Mouse (Mus musculus): ENCODE measurements around the gene Gm10642. TPM values are rescaled to one million over a fixed set of nuclear protein-coding genes. Genes with fewer than 3 reads are reported as not detected.
A peak's percentile ranks its signal among the peaks of the same experiment; 100 is the strongest.

The Gm10642 gene
- polyA plus RNA-seq, 1 experiment from 2014 or later, result 2.6 TPM

GRCm38 (mm10) chr9:70678682-70679131 is 22.7 kb downstream of the Gm10642 start, which contains the start of gene Adam10:
Gene Adam10, plus strand, starts transcription at chr9:70678997.
- H3K4me1 ChIP-seq (ENCODE audit: insufficient read depth), result peaks cover 15% of the 10 kb centered on the region
- WGBS (ENCODE audit: insufficient replicate concordance), result under 1% methylated on average over 37 of the region's 48 CpGs
- H3K4me2 ChIP-seq (ENCODE audit: low read depth, low read length), result peak within 1 kb of the TSS; percentile 88

GRCm38 (mm10) chr9:70679132-70680091 is 23.4 kb downstream of the Gm10642 start:
- no peaks in the 10 kb centered on the region for H3K36me3 ChIP-seq (replicated peaks; ENCODE audit: insufficient read depth, low read length)
- H3K4me1 ChIP-seq (ENCODE audit: insufficient read depth), result peaks cover 15% of the 10 kb centered on the region
- H3K9ac ChIP-seq (replicated peaks), result peak overlapping the region; percentile 97
- TF ChIP-seq CTCF (IDR thresholded peaks at IDR 0.05; ENCODE audit: low read depth) (no peak), EP300 (IDR thresholded peaks at IDR 0.05; ENCODE audit: low read depth) (no peak)
- ATAC-seq (peak; percentile 56), DNase-seq (peak; percentile 68)
- H3K4me2 ChIP-seq (ENCODE audit: low read depth, low read length), result peak overlapping the region; percentile 70
- H3K27ac ChIP-seq (ENCODE audit: low read depth), result peak overlapping the region; percentile 99
- 3% methylated on average over 87 of the region's 103 CpGs for WGBS (ENCODE audit: insufficient replicate concordance)
- peak overlapping the region; percentile 95 for H3K4me3 ChIP-seq (ENCODE audit: low read depth, low read length)
- H3K27me3 ChIP-seq (ENCODE audit: insufficient read depth, low read length), result no peaks in the 10 kb centered on the region
- H3K9me3 ChIP-seq (ENCODE audit: low read length), result no peaks in the 10 kb centered on the region

More at GRCm38 (mm10) chr9:70678682-70679131, 22.7 kb downstream of the Gm10642 start, which contains the start of gene Adam10:
- ATAC-seq (peak; percentile 98), DNase-seq (peak; percentile 100)
- peak within 1 kb of the TSS; percentile 99 for H3K27ac ChIP-seq (ENCODE audit: low read depth)
- H3K27me3 ChIP-seq (ENCODE audit: insufficient read depth, low read length), result no peaks in the 10 kb centered on the region
- no peaks in the 10 kb centered on the region for H3K36me3 ChIP-seq (replicated peaks; ENCODE audit: insufficient read depth, low read length)
- TF ChIP-seq EP300 (IDR thresholded peaks at IDR 0.05; ENCODE audit: low read depth), result no peak
- no peak for TF ChIP-seq CTCF (IDR thresholded peaks at IDR 0.05; ENCODE audit: low read depth)
- H3K9ac ChIP-seq (replicated peaks), result peak within 1 kb of the TSS; percentile 97
- H3K4me3 ChIP-seq (ENCODE audit: low read depth, low read length), result peak within 1 kb of the TSS; percentile 95
- no peaks in the 10 kb centered on the region for H3K9me3 ChIP-seq (ENCODE audit: low read length)

GRCm38 (mm10) chr9:70682202-70682601 is 26.2 kb downstream of the Gm10642 start:
- Histone ChIP-seq H3K27me3 (ENCODE audit: insufficient read depth, low read length) (no peaks in the 10 kb centered on the region), H3K4me1 (ENCODE audit: insufficient read depth) (peaks cover 19% of the 10 kb centered on the region), H3K9me3 (ENCODE audit: low read length) (no peaks in the 10 kb centered on the region), H3K36me3 (replicated peaks; ENCODE audit: insufficient read depth, low read length) (no peaks in the 10 kb centered on the region), H3K27ac (ENCODE audit: low read depth) (no peak overlapping the region), H3K4me2 (ENCODE audit: low read depth, low read length) (peak overlapping the region; percentile 70), H3K4me3 (ENCODE audit: low read depth, low read length) (peak overlapping the region; percentile 95), H3K9ac (replicated peaks) (no peak overlapping the region; the same call in none of the 2 replicates)
- 37% methylated on average over 1 of the region's 1 CpGs for WGBS (ENCODE audit: insufficient replicate concordance)
- TF ChIP-seq EP300 (IDR thresholded peaks at IDR 0.05; ENCODE audit: low read depth), result no peak
- TF ChIP-seq CTCF (IDR thresholded peaks at IDR 0.05; ENCODE audit: low read depth), result no peak
- ATAC-seq, result no peak
- no peak for DNase-seq

GRCm38 (mm10) chr9:70688301-70688968 is 32.4 kb downstream of the Gm10642 start:
- Histone ChIP-seq H3K36me3 (replicated peaks; ENCODE audit: insufficient read depth, low read length) (no peaks in the 10 kb centered on the region), H3K27ac (ENCODE audit: low read depth) (no peak overlapping the region), H3K4me3 (ENCODE audit: low read depth, low read length) (no peak overlapping the region), H3K4me1 (ENCODE audit: insufficient read depth) (peaks cover 33% of the 10 kb centered on the region), H3K4me2 (ENCODE audit: low read depth, low read length) (no peak overlapping the region), H3K9me3 (ENCODE audit: low read length) (no peaks in the 10 kb centered on the region), H3K27me3 (ENCODE audit: insufficient read depth, low read length) (no peaks in the 10 kb centered on the region), H3K9ac (replicated peaks) (no peak overlapping the region)
- no peak for DNase-seq
- 69% methylated on average over 2 of the region's 2 CpGs for WGBS (ENCODE audit: insufficient replicate concordance)
- TF ChIP-seq EP300 (IDR thresholded peaks at IDR 0.05; ENCODE audit: low read depth) (no peak), CTCF (IDR thresholded peaks at IDR 0.05; ENCODE audit: low read depth) (no peak)
- ATAC-seq, result no peak

- H3K4me1 ChIP-seq (ENCODE audit: insufficient read depth), result peaks cover 34% of the 10 kb centered on the region
- WGBS (ENCODE audit: insufficient replicate concordance), result 68% methylated on average over 3 of the region's 3 CpGs
- no peak for ATAC-seq
- H3K4me2 ChIP-seq (ENCODE audit: low read depth, low read length), result peak overlapping the region; percentile 34
- no peak overlapping the region for H3K27ac ChIP-seq (ENCODE audit: low read depth)
- DNase-seq, result no peak
- H3K4me3 ChIP-seq (ENCODE audit: low read depth, low read length), result no peak overlapping the region
- H3K27me3 ChIP-seq (ENCODE audit: insufficient read depth, low read length), result no peaks in the 10 kb centered on the region
- TF ChIP-seq EP300 (IDR thresholded peaks at IDR 0.05; ENCODE audit: low read depth) (no peak), CTCF (IDR thresholded peaks at IDR 0.05; ENCODE audit: low read depth) (no peak)
- no peaks in the 10 kb centered on the region for H3K9me3 ChIP-seq (ENCODE audit: low read length)
- no peaks in the 10 kb centered on the region for H3K36me3 ChIP-seq (replicated peaks; ENCODE audit: insufficient read depth, low read length)
- H3K9ac ChIP-seq (replicated peaks), result no peak overlapping the region
Measured at GRCm38 (mm10) chr9:70689926-70690325, 33.9 kb downstream of the Gm10642 start.

- Histone ChIP-seq H3K27me3 (ENCODE audit: insufficient read depth, low read length) (no peaks in the 10 kb centered on the region), H3K36me3 (replicated peaks; ENCODE audit: insufficient read depth, low read length) (no peaks in the 10 kb centered on the region), H3K4me1 (ENCODE audit: insufficient read depth) (peaks cover 28% of the 10 kb centered on the region), H3K9ac (replicated peaks) (no peak overlapping the region), H3K4me2 (ENCODE audit: low read depth, low read length) (no peak overlapping the region), H3K9me3 (ENCODE audit: low read length) (no peaks in the 10 kb centered on the region), H3K4me3 (ENCODE audit: low read depth, low read length) (no peak overlapping the region), H3K27ac (ENCODE audit: low read depth) (no peak overlapping the region)
- ATAC-seq (no peak), DNase-seq (no peak)
- TF ChIP-seq CTCF (IDR thresholded peaks at IDR 0.05; ENCODE audit: low read depth), result no peak
- peak; percentile 57; the same call in 1 of the 2 replicates for TF ChIP-seq EP300 (IDR thresholded peaks at IDR 0.05; ENCODE audit: low read depth)
Measured at GRCm38 (mm10) chr9:70690579-70690978, 34.5 kb downstream of the Gm10642 start.

Measured in liver, postnatal 0 days (tissue).